Mouse (Mus musculus) bone marrow, adult 2 months (tissue): ENCODE measurements at regions not wholly inside any gene's neighbourhood (a gene's known extent, or its start where the extent isn't known, plus 50 kb on each side); places are given as distances from the start of the nearest gene placed in this dataset.

ENCODE experiments used
- H3K27ac ChIP-seq: fragments of 200-500 bp; 2 replicates; pipeline ENCODE4 v1.5.1; 2012; ENCODE audit warnings: low read depth, mild to moderate bottlenecking, control low read depth, inconsistent platforms, low read length; ENCODE audit not compliant: control insufficient read depth, poor library complexity, insufficient read depth
- H3K4me1 ChIP-seq: fragments of 200-500 bp; 2 replicates; pipeline ENCODE4 v1.6.1; 2011; ENCODE audit warnings: low read length; ENCODE audit not compliant: control insufficient read depth, insufficient read depth
- H3K4me3 ChIP-seq: fragments of 200-500 bp; replicated peaks from 2 replicates; pipeline ENCODE3; 2011; ENCODE audit warnings: mild to moderate bottlenecking, low read depth, low read length, control low read depth; ENCODE audit not compliant: control insufficient read depth
- CTCF ChIP-seq: fragments of 200-500 bp; IDR thresholded peaks from 2 replicates; pipeline ENCODE4 v1.5.1; 2011; ENCODE audit warnings: low read length, control low read depth; ENCODE audit not compliant: control insufficient read depth, insufficient read depth
- POLR2A ChIP-seq: fragments of 200-500 bp; IDR thresholded peaks from 2 replicates; pipeline ENCODE4 v1.6.1; 2011; ENCODE audit warnings: low read depth, mild to moderate bottlenecking, control low read depth, low read length, borderline replicate concordance; ENCODE audit not compliant: control insufficient read depth
- WGBS: fragments of 180-500 bp; shearing (Covaris S2); methylation state at CpG from one replicate; pipeline ENCODE4 v1.1.7; 2018; 5-methylcytosine and 5-hydroxymethylcytosine counted together

DNA sequence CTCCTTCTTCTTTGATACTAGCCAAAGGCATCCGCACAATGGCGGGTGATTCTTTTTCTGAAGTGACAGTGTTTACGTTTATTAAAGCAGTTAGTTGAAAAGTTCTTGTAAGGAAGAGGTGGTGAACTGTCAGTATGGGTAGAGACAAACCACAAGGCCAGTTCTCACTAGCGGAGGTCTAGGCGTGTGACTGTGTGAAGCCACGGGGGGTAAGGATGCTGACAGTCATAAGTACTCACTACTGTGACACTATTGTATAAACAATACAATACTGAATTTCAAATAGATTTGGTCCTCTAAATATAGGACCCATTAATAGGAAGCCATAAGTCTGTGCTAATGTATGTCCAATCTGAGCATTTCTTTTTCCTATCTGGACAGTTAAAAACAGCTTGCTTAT, 161.9 kb downstream of the Cxcl12 start:
- 76% methylated on average over 6 of the region's 6 CpGs for WGBS
- no peak overlapping the region for H3K27ac ChIP-seq
- no peak overlapping the region for H3K4me3 ChIP-seq
- no peaks in the 10 kb centered on the region for H3K4me1 ChIP-seq
- TF ChIP-seq CTCF (no peak), POLR2A (no peak)

DNA sequence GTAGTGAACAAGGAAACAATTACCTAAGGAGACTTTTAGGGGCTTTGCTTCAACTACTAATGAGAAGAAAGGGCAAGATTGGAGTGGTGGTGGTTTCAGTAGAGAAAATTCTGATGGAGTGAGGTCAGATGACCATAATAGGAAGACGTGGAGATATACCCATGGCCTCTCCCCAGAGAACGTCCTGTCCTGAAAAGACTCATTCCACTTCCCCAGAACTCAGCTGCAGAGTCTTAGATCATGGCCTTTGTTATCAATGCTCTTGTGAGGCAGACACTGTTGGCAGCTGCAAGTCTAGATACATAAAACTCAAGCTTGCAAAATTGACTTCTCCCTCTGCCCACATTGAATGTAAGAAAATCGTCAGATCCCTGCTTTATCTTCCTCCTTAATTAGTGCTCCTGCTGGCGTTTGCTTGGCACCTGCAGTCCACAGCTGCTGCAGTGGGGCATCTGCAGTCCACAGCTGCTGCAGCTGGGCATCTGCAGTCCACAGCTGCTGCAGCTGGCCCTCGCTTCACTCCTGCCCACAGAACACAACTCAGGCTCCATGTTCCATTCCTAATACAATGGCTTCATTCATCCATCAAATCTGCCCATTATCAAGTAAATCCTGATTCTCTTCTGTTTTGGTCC, 162.5 kb downstream of the Cxcl12 start:
- Histone ChIP-seq H3K4me1 (no peaks in the 10 kb centered on the region), H3K27ac (no peak overlapping the region), H3K4me3 (no peak overlapping the region)
- 54% methylated on average over 5 of the region's 5 CpGs for WGBS
- TF ChIP-seq POLR2A, result no peak
- TF ChIP-seq CTCF, result no peak

DNA sequence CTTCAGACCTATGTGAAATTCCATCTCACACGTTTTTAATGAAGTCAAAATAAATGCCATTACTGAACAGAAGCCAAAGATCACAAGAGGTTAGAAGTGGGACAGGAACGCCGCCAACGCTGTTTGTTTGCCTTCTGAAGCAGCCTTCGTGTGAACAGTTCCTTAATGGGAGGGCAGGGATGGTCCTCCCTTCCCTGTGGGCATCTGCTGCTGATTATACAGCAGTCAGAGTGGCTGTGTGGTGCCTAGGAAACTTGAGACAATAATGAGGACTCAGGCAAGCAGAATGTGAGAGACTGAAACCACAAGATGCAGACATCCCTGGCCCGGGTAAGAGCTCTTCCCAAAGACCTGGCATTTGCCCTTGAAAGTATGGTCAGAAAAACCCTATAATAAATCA, 164.3 kb downstream of the Cxcl12 start:
- no peak overlapping the region for H3K27ac ChIP-seq
- H3K4me3 ChIP-seq, result no peak overlapping the region
- TF ChIP-seq POLR2A, result no peak
- no peaks in the 10 kb centered on the region for H3K4me1 ChIP-seq
- 69% methylated on average over 6 of the region's 6 CpGs for WGBS

DNA sequence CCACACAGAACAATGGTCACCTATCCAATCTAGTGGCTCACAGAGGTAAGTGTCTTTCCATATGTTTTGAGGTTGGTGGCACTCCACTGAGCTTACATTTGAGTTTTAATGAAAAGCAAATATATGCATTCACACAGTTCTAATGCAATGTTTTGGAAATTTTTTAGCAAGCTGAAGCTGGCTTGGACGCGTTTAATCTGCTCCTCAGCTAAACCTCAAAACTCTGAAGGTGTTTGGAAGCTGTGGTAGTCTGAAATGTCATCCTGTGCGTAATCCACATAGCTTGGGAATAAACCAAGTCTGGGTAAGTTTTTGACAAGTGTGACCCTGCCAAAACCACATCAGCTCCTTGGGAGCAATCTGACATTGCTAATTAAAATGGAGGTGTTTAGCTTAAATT, 173.8 kb downstream of the Cxcl12 start:
- WGBS, result 75% methylated on average over 3 of the region's 3 CpGs
- no peaks in the 10 kb centered on the region for H3K4me1 ChIP-seq

DNA sequence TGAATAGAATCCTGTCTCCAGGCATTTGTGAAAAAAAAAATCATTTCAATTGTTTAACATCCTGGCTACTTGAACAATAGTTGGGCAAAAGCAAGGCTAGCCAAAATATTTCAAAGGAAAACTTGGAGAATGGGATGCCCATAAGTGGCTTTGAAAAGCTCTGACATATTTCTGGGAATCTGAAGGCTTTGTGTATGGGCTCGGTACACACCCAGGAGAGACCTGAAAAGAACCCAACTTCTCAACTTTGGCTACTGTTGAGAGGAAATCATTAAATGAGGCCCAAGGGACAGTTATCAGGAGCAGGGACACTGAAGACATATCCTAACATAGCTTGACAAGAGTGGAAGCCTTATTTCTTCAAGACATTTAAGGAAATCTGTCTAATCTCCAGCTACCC, 179.0 kb downstream of the Cxcl12 start:
- Histone ChIP-seq H3K27ac (no peak overlapping the region), H3K4me3 (no peak overlapping the region), H3K4me1 (no peaks in the 10 kb centered on the region)
- WGBS, result 73% methylated on average over 1 of the region's 1 CpGs
- no peak for TF ChIP-seq POLR2A
- TF ChIP-seq CTCF, result no peak

More for the DNA sequence above, 173.8 kb downstream of the Cxcl12 start:
- Histone ChIP-seq H3K27ac (no peak overlapping the region), H3K4me3 (no peak overlapping the region)
- TF ChIP-seq CTCF, result no peak
- no peak for TF ChIP-seq POLR2A

DNA sequence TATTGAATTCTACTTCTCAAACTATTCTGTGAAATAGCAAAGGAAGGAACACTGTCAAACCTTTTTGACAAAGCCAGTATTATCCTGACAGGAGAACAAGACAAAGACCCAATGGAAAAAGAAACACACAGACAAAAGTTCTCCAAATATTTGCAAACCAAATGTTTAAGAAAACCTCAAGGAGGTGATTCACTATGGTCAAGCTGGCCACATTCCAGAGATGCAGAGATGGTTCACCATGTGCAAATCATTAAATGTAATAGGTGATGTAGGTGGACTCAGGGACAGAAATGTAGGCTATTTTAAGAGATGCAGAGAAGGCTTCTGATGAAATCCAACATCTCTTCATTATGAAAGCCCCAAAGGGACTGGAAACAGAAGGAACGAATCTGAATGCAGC, 183.5 kb downstream of the Cxcl12 start:
- H3K4me1 ChIP-seq, result no peaks in the 10 kb centered on the region
- 70% methylated on average over 1 of the region's 1 CpGs for WGBS
- H3K27ac ChIP-seq, result no peak overlapping the region
- no peak overlapping the region for H3K4me3 ChIP-seq
- TF ChIP-seq CTCF (no peak), POLR2A (no peak)

DNA sequence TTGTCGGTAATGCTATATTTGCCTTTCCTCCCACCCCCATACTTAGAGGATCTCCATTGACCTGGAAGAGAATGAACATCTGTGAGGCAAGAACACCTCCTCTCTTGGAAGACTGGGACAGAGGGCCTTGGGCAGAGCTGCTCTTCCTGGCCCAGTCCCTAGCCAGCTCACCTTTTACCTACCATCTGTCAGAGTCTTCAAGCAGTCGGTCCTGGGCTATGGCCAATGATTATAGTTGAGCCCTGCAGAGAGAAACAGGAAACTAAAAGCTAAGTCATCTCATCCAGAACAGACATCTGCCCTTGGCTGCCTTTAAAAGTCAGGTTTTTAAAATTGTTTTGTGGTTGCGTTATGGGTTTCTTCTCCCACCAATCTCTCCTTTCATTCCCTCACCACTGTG, 184.8 kb downstream of the Cxcl12 start:
- no peak for TF ChIP-seq POLR2A
- no peak for TF ChIP-seq CTCF
- no peak overlapping the region for H3K27ac ChIP-seq
- H3K4me1 ChIP-seq, result no peaks in the 10 kb centered on the region
- WGBS, result 75% methylated on average over 3 of the region's 3 CpGs
- no peak overlapping the region for H3K4me3 ChIP-seq

DNA sequence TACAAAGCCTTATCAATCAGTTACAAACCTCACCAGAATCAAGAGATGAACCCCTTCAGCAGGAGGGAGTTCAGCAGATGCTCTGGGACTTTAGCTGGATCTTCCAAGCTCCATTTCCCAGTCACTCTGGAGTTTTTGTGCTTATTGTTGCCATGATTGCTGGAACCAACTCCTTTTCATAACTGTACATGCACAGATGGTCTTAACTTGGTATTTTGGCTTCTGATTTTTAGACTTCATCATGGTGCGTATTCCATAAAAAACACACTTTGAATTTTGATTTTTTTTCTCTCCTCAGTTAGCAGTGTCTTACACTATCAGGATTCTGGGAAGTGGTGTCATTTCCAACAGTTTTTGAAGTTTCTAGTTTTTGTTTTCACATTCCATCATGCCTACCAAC, 187.8 kb downstream of the Cxcl12 start:
- WGBS, result 85% methylated on average over 1 of the region's 1 CpGs
- H3K4me3 ChIP-seq, result no peak overlapping the region
- TF ChIP-seq POLR2A (no peak), CTCF (no peak)
- H3K27ac ChIP-seq, result no peak overlapping the region
- no peaks in the 10 kb centered on the region for H3K4me1 ChIP-seq

DNA sequence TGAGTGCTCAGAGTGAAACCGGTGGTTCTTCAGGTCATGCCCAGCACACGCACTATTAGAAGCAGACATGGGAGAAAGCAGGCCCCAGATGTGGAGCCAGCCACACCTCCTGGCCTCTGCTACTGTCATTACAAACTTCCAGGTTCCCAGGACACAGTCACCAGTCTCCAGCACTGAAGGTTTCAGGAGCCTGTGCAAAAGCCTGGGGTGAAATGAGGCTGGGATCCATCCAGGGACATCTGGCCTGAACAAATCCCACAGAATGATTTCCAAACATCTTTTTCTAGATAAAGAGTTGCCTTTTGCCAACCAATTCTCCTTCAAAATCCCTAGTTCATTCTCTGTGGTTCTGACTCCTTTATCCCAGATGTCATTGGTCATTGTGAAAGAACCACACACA, 191.1 kb downstream of the Cxcl12 start:
- TF ChIP-seq CTCF (no peak), POLR2A (no peak)
- Histone ChIP-seq H3K27ac (no peak overlapping the region), H3K4me1 (no peaks in the 10 kb centered on the region), H3K4me3 (no peak overlapping the region)
- WGBS, result 88% methylated on average over 2 of the region's 2 CpGs
